Mouse (Mus musculus): ENCODE measurements around the gene Smyd3. TPM values are rescaled to one million over a fixed set of nuclear protein-coding genes. Genes with fewer than 3 reads are reported as not detected.

The Smyd3 gene
- polyA plus RNA-seq, 1 experiment, result not detected

DNA sequence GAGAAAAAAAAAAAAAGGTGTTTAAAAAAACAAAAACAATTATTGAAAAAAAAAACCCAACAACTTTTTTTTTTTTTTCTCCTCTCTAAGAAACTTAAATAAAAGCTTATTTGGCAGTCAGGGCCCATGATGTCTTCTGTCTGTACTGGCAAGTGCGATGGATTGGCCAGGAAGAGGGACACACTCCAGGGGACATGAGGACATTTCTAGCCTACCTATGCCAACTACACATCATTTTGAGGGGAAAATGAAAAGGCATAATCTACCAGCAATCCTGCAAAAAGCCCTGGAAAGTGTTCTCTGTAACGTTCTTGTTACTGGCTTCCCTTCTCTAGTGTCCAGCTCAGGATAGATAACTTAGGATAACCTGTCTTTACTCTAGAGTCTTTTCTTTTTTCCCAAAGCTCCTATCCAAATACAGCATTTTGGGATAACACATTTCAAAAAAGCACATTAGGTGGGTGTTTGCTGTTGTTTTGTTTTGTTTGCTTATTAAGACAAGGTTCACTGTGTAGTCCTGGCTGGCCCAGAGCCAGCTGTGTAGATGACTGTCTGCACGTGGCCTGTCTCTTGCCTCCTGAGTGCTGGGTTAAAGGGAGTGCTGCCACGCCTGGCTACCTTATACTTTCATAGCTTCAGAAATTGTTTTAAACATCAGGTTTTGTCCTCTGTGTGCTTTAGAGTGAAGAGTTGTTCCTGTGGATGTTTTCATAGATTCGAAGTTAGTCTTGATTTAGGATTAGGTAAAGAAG lies 35.5 kb upstream of the Smyd3 start:
- no peak for TF ChIP-seq POLR2A (IDR thresholded peaks at IDR 0.05; ENCODE audit: insufficient read depth, low read depth, low read length)
- no peak for TF ChIP-seq CTCF (IDR thresholded peaks at IDR 0.05; ENCODE audit: insufficient read depth, low read depth, low read length)
- WGBS, result 57% methylated on average over 5 of the region's 5 CpGs
- peaks cover 4% of the 10 kb centered on the region for H3K4me1 ChIP-seq (ENCODE audit: control insufficient read depth, insufficient read depth, low read length)
- no peak overlapping the region for H3K27ac ChIP-seq (ENCODE audit: insufficient read depth, low read depth, low read length)
- H3K4me3 ChIP-seq (ENCODE audit: insufficient read depth, low read depth, low read length), result no peak overlapping the region

DNA sequence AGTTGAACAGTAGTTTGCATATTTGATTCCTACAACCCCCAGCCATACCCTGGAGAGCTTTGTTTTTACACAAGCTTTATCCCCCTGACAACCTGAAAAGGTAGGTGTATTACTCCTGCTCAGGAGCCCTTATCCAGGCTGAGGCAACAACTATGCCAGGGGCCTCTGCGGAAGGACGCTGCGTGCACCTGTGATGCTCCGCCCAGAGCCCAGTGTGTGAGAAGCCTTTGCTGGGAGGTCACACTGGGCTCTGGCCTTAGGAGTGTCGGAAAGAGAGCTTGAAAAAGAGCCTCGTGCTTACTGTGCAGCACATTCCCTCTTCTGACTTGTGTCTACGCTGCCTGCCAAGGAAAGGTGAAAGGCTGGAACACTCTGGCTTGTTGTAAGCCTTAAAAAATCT lies 34.9 kb upstream of the Smyd3 start:
- 68% methylated on average over 7 of the region's 7 CpGs for WGBS
- Histone ChIP-seq H3K27ac (ENCODE audit: insufficient read depth, low read depth, low read length) (no peak overlapping the region), H3K4me3 (ENCODE audit: insufficient read depth, low read depth, low read length) (no peak overlapping the region), H3K4me1 (ENCODE audit: control insufficient read depth, insufficient read depth, low read length) (peaks cover 8% of the 10 kb centered on the region)
- TF ChIP-seq CTCF (IDR thresholded peaks at IDR 0.05; ENCODE audit: insufficient read depth, low read depth, low read length) (no peak), POLR2A (IDR thresholded peaks at IDR 0.05; ENCODE audit: insufficient read depth, low read depth, low read length) (no peak)

DNA sequence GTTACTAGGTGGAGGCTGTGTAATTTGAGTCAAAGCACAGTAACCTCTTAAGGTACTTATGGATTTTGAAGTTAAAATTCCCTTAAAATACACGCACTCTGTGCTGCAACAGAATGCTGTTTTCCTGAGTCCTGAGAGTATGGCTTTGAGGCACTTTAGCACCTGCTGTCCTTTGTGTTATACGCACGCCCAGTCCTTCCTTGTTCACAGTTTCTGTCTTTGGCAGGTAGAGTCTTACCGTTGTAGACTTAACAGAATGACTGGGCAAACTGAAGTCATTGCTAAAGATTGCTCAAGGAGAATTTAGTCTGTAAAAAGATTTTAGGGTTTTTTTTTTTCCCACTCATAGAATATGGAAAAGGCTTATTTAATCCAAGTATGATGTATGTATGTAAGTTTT lies 34.1 kb upstream of the Smyd3 start:
- Histone ChIP-seq H3K4me3 (ENCODE audit: insufficient read depth, low read depth, low read length) (no peak overlapping the region), H3K27ac (ENCODE audit: insufficient read depth, low read depth, low read length) (no peak overlapping the region), H3K4me1 (ENCODE audit: control insufficient read depth, insufficient read depth, low read length) (peaks cover 8% of the 10 kb centered on the region)
- WGBS, result 91% methylated on average over 4 of the region's 4 CpGs
- TF ChIP-seq POLR2A (IDR thresholded peaks at IDR 0.05; ENCODE audit: insufficient read depth, low read depth, low read length) (no peak), CTCF (IDR thresholded peaks at IDR 0.05; ENCODE audit: insufficient read depth, low read depth, low read length) (no peak)

- TF ChIP-seq CTCF (IDR thresholded peaks at IDR 0.05; ENCODE audit: insufficient read depth, low read depth, low read length) (no peak), POLR2A (IDR thresholded peaks at IDR 0.05; ENCODE audit: insufficient read depth, low read depth, low read length) (no peak)
- WGBS, result 96% methylated on average over 3 of the region's 3 CpGs
- Histone ChIP-seq H3K4me3 (ENCODE audit: insufficient read depth, low read depth, low read length) (no peak overlapping the region), H3K27ac (ENCODE audit: insufficient read depth, low read depth, low read length) (no peak overlapping the region), H3K4me1 (ENCODE audit: control insufficient read depth, insufficient read depth, low read length) (peaks cover 8% of the 10 kb centered on the region)
These were observed 33.5 kb upstream of the Smyd3 start for GRCm38 (mm10) chr1:179551336-179551735.

DNA sequence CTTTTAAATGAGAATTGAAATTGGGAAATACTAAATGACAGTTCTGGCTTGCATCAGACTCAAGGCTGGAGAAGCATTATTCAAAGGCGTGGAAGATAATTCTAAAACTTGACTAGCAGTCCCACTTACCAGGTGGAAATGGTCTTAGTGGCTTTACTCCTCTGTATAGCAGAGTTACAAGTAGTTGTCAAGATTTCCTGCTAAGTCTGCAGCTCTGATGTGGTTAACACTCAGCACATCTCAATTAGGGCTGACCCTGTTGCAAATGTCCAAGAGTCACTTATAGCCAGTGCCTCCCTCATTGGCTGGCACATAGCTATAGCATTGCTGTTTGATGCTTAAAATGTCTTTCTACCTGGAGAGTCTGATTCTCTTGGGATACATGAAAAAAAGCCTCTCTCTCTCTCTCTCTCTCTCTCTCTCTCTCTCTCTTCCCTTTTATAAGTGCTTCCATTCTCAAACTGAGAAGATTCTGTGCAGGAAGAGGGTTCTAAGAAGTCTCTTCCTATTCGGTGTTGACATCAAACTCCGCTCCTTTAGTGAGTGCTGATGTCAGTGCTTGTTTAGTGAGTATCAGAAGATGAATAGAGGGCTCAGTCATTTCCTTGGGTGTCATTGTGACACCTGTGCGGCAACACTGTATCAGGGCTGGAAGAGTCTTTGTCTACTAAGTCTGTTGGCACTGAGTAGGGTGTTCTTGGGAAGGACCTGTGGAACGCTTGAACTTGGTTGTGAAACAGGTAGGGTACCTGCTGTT lies 31.3 kb upstream of the Smyd3 start:
- peaks cover 12% of the 10 kb centered on the region for H3K4me1 ChIP-seq (ENCODE audit: control insufficient read depth, insufficient read depth, low read length)
- H3K4me3 ChIP-seq (ENCODE audit: insufficient read depth, low read depth, low read length), result no peak overlapping the region
- WGBS, result 93% methylated on average over 5 of the region's 5 CpGs
- TF ChIP-seq POLR2A (IDR thresholded peaks at IDR 0.05; ENCODE audit: insufficient read depth, low read depth, low read length), result no peak
- TF ChIP-seq CTCF (IDR thresholded peaks at IDR 0.05; ENCODE audit: insufficient read depth, low read depth, low read length), result no peak
- H3K27ac ChIP-seq (ENCODE audit: insufficient read depth, low read depth, low read length), result no peak overlapping the region

GRCm38 (mm10) chr1:179548220-179548619 lies 30.4 kb upstream of the Smyd3 start:
- Histone ChIP-seq H3K27ac (ENCODE audit: insufficient read depth, low read depth, low read length) (no peak overlapping the region), H3K4me3 (ENCODE audit: insufficient read depth, low read depth, low read length) (no peak overlapping the region), H3K4me1 (ENCODE audit: control insufficient read depth, insufficient read depth, low read length) (peaks cover 13% of the 10 kb centered on the region)
- WGBS, result 85% methylated on average over 11 of the region's 11 CpGs
- TF ChIP-seq CTCF (IDR thresholded peaks at IDR 0.05; ENCODE audit: insufficient read depth, low read depth, low read length) (no peak), POLR2A (IDR thresholded peaks at IDR 0.05; ENCODE audit: insufficient read depth, low read depth, low read length) (no peak)

- WGBS, result 8% methylated on average over 5 of the region's 5 CpGs
- Histone ChIP-seq H3K4me3 (ENCODE audit: insufficient read depth, low read depth, low read length) (no peak overlapping the region), H3K27ac (ENCODE audit: insufficient read depth, low read depth, low read length) (no peak overlapping the region), H3K4me1 (ENCODE audit: control insufficient read depth, insufficient read depth, low read length) (peaks cover 10% of the 10 kb centered on the region; the same call in 1 of the 2 replicates)
- TF ChIP-seq CTCF (IDR thresholded peaks at IDR 0.05; ENCODE audit: insufficient read depth, low read depth, low read length) (no peak), POLR2A (IDR thresholded peaks at IDR 0.05; ENCODE audit: insufficient read depth, low read depth, low read length) (no peak)
These were observed 29.3 kb upstream of the Smyd3 start for GRCm38 (mm10) chr1:179547176-179547575.

GRCm38 (mm10) chr1:179546551-179546917 lies 28.7 kb upstream of the Smyd3 start:
- Histone ChIP-seq H3K4me1 (ENCODE audit: control insufficient read depth, insufficient read depth, low read length) (peaks cover 10% of the 10 kb centered on the region; the same call in 1 of the 2 replicates), H3K4me3 (ENCODE audit: insufficient read depth, low read depth, low read length) (peak overlapping the region; percentile 77), H3K27ac (ENCODE audit: insufficient read depth, low read depth, low read length) (peak overlapping the region; percentile 58)
- TF ChIP-seq CTCF (IDR thresholded peaks at IDR 0.05; ENCODE audit: insufficient read depth, low read depth, low read length) (no peak), POLR2A (IDR thresholded peaks at IDR 0.05; ENCODE audit: insufficient read depth, low read depth, low read length) (no peak)
- under 1% methylated on average over 44 of the region's 44 CpGs for WGBS

Measured in olfactory bulb, adult 2 months (tissue).